Mouse (Mus musculus) ES-Bruce4 (cell line): Measurements from ENCODE around the gene Dis3l2. TPM values are rescaled to one million over a fixed set of nuclear protein-coding genes. Genes with fewer than 3 reads are reported as not detected.

Experiments used
- H3K27ac ChIP-seq: 2 replicates; pipeline ENCODE4 v1.5.1; 2012; ENCODE audit warnings: low read length, inconsistent platforms; ENCODE audit not compliant: insufficient read depth
- H3K27me3 ChIP-seq: 2 replicates; pipeline ENCODE4 v1.6.1; 2012; ENCODE audit warnings: mild to moderate bottlenecking, low read length, inconsistent platforms; ENCODE audit not compliant: control insufficient read depth, poor library complexity, insufficient read depth, severe bottlenecking
- H3K36me3 ChIP-seq: 2 replicates; pipeline ENCODE4 v1.6.1; 2012; ENCODE audit warnings: inconsistent platforms, mild to moderate bottlenecking, low read length, moderate library complexity; ENCODE audit not compliant: control insufficient read depth, poor library complexity, insufficient read depth, severe bottlenecking
- H3K4me1 ChIP-seq: one replicate; pipeline ENCODE4 v1.8.1; 2011; ENCODE audit warnings: low read length; ENCODE audit not compliant: control insufficient read depth, insufficient read depth
- H3K4me3 ChIP-seq: 2 replicates; pipeline ENCODE4 v1.5.1; 2011; ENCODE audit warnings: low read depth, mild to moderate bottlenecking, low read length
- H3K9ac ChIP-seq: 2 replicates; pipeline ENCODE4 v1.6.1; 2012; ENCODE audit warnings: low read depth, mild to moderate bottlenecking, inconsistent platforms; ENCODE audit not compliant: poor library complexity, severe bottlenecking
- H3K9me3 ChIP-seq: replicated peaks from 2 replicates; pipeline ENCODE4 v1.6.1; 2012; ENCODE audit warnings: mild to moderate bottlenecking, low read length, inconsistent platforms; ENCODE audit not compliant: control insufficient read depth, poor library complexity, insufficient read depth, severe bottlenecking
- CTCF ChIP-seq: IDR thresholded peaks from one replicate; pipeline ENCODE4 v1.8.1; 2011; ENCODE audit warnings: low read depth, low read length
- EP300 ChIP-seq: IDR thresholded peaks from 2 replicates; pipeline ENCODE4 v1.6.1; 2011; ENCODE audit warnings: low read depth, low read length; ENCODE audit not compliant: insufficient read depth
- POLR2A ChIP-seq: IDR thresholded peaks from one replicate; pipeline ENCODE4 v1.8.1; 2011; ENCODE audit warnings: low read length; ENCODE audit not compliant: insufficient read depth
- polyA plus RNA-seq: library from polyadenylated mRNA; stranded (reverse); fragments of >200 nt; gene quantifications from 2 replicates; pipeline ENCODE4 v1.2.4, GENCODE M21; 2011; ENCODE audit warnings: low read depth; ENCODE audit not compliant: missing spikeins, insufficient read depth, insufficient read length

Gene Dis3l2
- polyA plus RNA-seq, 1 experiment, result 19.6 TPM

DNA sequence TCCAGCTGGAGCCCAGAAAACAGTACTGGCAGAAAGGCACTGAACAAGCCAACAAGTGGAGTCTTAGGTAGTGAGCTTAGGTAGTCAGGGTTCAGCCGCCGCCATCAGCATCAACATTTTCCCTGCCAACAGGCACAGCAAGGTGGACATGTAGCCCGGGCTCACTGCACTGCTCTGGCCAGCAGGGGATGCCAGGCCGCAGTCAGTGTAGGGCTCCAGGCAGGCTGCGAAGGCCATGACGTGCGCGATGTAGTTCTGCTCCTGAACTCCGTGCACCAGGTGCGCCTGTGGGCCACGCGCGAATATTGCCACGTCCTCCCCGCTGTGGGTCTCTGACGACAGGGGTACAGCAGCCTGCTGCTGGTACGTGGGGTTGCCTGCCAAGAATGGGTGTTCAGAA lies 383.4 kb downstream of the Dis3l2 start:
- H3K4me3 ChIP-seq, result no peak overlapping the region
- no peaks in the 10 kb centered on the region for H3K27me3 ChIP-seq
- no peaks in the 10 kb centered on the region for H3K9me3 ChIP-seq
- no peaks in the 10 kb centered on the region for H3K36me3 ChIP-seq
- H3K27ac ChIP-seq, result no peak overlapping the region
- no peaks in the 10 kb centered on the region for H3K4me1 ChIP-seq
- TF ChIP-seq POLR2A (no peak), CTCF (peak; percentile 10)
- no peak overlapping the region for H3K9ac ChIP-seq

GRCm38 (mm10) chr1:87089251-87089650 lies 385.6 kb downstream of the Dis3l2 start:
- Histone ChIP-seq H3K27me3 (no peaks in the 10 kb centered on the region), H3K4me1 (no peaks in the 10 kb centered on the region), H3K36me3 (no peaks in the 10 kb centered on the region), H3K27ac (no peak overlapping the region), H3K9ac (no peak overlapping the region), H3K9me3 (no peaks in the 10 kb centered on the region), H3K4me3 (no peak overlapping the region)
- TF ChIP-seq POLR2A, result no peak
- TF ChIP-seq EP300, result no peak
- TF ChIP-seq CTCF, result no peak

DNA sequence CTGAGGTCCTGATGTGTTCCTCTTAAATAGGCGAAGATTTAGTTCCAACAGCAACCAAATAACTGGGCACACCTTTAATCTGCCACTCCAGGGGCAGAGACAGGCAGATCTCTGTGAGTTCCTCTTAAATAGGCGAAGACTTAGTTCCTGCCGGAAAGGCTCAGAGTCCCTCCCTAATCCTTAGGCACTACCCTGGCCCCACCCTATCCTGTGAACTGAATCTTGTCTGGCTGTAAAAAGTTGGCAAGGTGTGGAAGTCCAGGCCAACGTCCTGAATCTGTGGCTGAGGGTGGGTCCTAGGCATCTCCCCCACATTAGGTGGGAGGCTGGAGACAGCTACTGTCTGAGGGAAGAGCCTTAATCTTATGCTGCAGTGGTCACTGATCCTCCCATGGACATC lies 386.2 kb downstream of the Dis3l2 start, which contains the start of gene Alppl2:
Alppl2 (minus strand) TSS at position 101 of the 400 bp plus-strand sequence.
- H3K9ac ChIP-seq, result no peak within 1 kb of the TSS
- no peaks in the 10 kb centered on the region for H3K27me3 ChIP-seq
- TF ChIP-seq CTCF, result no peak
- no peak for TF ChIP-seq POLR2A
- TF ChIP-seq EP300, result no peak
- H3K4me1 ChIP-seq, result no peaks in the 10 kb centered on the region
- no peak within 1 kb of the TSS for H3K27ac ChIP-seq
- H3K9me3 ChIP-seq, result no peaks in the 10 kb centered on the region
- H3K36me3 ChIP-seq, result no peaks in the 10 kb centered on the region
- H3K4me3 ChIP-seq, result no peak within 1 kb of the TSS

DNA sequence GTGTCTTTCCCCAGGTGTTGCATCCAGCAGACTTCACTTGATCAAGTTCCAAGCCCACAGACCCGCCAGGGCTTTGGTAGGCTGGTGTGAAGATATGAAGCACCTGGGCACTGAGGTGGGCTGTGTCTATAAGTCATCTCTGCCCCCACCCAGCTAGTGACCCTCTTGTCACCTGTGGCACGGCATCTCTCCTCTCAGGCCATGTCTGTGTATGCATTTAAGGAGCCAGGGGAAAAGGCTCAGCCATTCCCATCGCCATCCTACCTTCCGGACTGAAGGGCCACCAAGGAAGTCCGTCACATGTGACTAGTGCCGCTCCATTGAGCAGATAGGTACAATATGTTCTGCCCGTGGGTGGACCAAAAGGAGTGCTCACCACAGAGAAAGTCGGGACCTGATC lies 392.0 kb downstream of the Dis3l2 start:
- Histone ChIP-seq H3K27me3 (no peaks in the 10 kb centered on the region), H3K4me3 (no peak overlapping the region), H3K9me3 (no peaks in the 10 kb centered on the region), H3K36me3 (no peaks in the 10 kb centered on the region), H3K9ac (no peak overlapping the region), H3K4me1 (no peaks in the 10 kb centered on the region), H3K27ac (no peak overlapping the region)
- TF ChIP-seq EP300 (no peak), POLR2A (no peak), CTCF (no peak)

DNA sequence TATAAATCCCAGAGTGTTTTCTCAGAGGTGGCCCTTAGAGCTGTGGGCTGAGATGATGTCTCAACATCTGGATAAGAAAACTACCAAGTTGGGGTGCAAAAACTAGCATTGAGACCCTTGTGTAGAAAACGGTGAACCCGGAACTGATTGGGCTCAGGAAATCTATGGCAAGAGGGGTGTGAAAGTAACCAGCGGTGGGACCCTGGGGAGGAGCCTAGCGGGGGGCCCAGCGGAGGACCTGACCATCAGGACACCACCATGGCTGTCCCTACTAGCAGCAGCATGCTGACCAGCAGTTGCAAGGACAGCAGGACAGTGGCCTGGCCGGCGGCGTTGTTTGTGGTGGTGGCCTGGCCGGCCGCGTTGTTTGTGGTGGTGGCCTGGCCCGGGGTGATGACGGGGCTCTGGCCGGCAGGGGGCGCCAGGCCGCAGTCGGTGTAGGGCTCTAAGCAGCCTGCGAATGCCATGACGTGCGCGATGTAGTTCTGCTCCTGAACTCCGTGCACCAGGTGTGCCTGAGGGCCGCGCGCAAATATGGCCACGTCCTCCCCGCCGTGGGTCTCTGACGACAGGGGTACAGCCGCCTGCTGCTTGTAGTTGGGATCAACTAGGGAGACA lies 394.9 kb downstream of the Dis3l2 start:
- Histone ChIP-seq H3K27me3 (no peaks in the 10 kb centered on the region), H3K27ac (no peak overlapping the region), H3K4me3 (peak overlapping the region; percentile 33), H3K9me3 (no peaks in the 10 kb centered on the region), H3K9ac (no peak overlapping the region), H3K36me3 (no peaks in the 10 kb centered on the region), H3K4me1 (no peaks in the 10 kb centered on the region)
- TF ChIP-seq EP300 (no peak), CTCF (peak; percentile 76), POLR2A (no peak)

Other genes starting within 250 kb of the Dis3l2 start
- gene Ptma, start 177.1 kb upstream of the Dis3l2 start, polyA plus RNA-seq, result 3,893 and 3,930 TPM in 2 replicates
- 23.5 and 30.1 TPM in 2 replicates for gene Pde6d, start 121.2 kb upstream of the Dis3l2 start, polyA plus RNA-seq
- 31.7 and 36.2 TPM in 2 replicates for gene Cops7b, start 120.9 kb upstream of the Dis3l2 start, polyA plus RNA-seq
- gene Nppc, start 33.2 kb upstream of the Dis3l2 start, polyA plus RNA-seq, result not detected in 2 replicates